Mouse (Mus musculus) lung, embryonic 16.5 days (tissue): ENCODE measurements around the gene Tars2. TPM values are rescaled to one million over a fixed set of nuclear protein-coding genes. Genes with fewer than 3 reads are reported as not detected.
A peak's percentile ranks its signal among the peaks of the same experiment; 100 is the strongest.

ENCODE experiments used
- ATAC-seq: fragments of 200-750 bp; cut with Nextera tagmentation; 2 replicates; pipeline ENCODE4 v1.8.0; 2017; ENCODE audit warnings: low read depth, mild to moderate bottlenecking, moderate library complexity
- H3K27ac ChIP-seq: fragments of 300-500 bp; sonication (generic); 2 replicates; pipeline ENCODE4 v1.5.1; 2014; ENCODE audit warnings: mild to moderate bottlenecking, control low read depth, low read length
- H3K27me3 ChIP-seq: fragments of 300-500 bp; sonication (generic); 2 replicates; pipeline ENCODE4 v1.6.1; 2014; ENCODE audit warnings: low read depth, low read length, mixed read lengths; ENCODE audit not compliant: control insufficient read depth, insufficient read depth
- H3K36me3 ChIP-seq: fragments of 300-500 bp; sonication (generic); 2 replicates; pipeline ENCODE4 v1.6.1; 2014; ENCODE audit warnings: low read length; ENCODE audit not compliant: control insufficient read depth, insufficient read depth
- H3K4me1 ChIP-seq: fragments of 300-500 bp; sonication (generic); replicated peaks from 2 replicates; pipeline ENCODE4 v1.6.1; 2014; ENCODE audit warnings: low read length, mixed read lengths; ENCODE audit not compliant: control insufficient read depth, insufficient read depth
- H3K4me2 ChIP-seq: fragments of 300-500 bp; sonication (generic); 2 replicates; pipeline ENCODE4 v1.6.1; 2014; ENCODE audit warnings: low read depth, low read length, control low read depth
- H3K4me3 ChIP-seq: fragments of 300-500 bp; sonication (generic); 2 replicates; pipeline ENCODE4 v1.5.1; 2014; ENCODE audit warnings: mild to moderate bottlenecking, low read length, control low read depth
- H3K9ac ChIP-seq: fragments of 300-500 bp; sonication (generic); 2 replicates; pipeline ENCODE4 v1.6.1; 2014; ENCODE audit warnings: low read length, control low read depth
- H3K9me3 ChIP-seq: fragments of 300-500 bp; sonication (generic); 2 replicates; pipeline ENCODE4 v1.6.1; 2016; ENCODE audit warnings: low read length; ENCODE audit not compliant: control insufficient read depth
- WGBS: fragments of 180-500 bp; shearing (Covaris S2); extraction: QIAGEN DNeasy Blood & Tissue Kit; methylation state at CpG from one replicate; pipeline ENCODE4 v1.1.7; 2014; 5-methylcytosine and 5-hydroxymethylcytosine counted together
- polyA plus RNA-seq: library from polyadenylated mRNA; unstranded; fragments of >200 nt; fragmentation: Nextera tagmentation; extraction: Ambion mirVana; gene quantifications from 2 replicates; pipeline ENCODE4 v1.2.1, GENCODE M21; 2015

Tars2 gene
- polyA plus RNA-seq, 1 experiment from 2014 or later, result 42.5 TPM

- ATAC-seq, result no peak
- Histone ChIP-seq H3K9me3 (no peaks in the 10 kb centered on the region), H3K27me3 (no peaks in the 10 kb centered on the region), H3K36me3 (no peaks in the 10 kb centered on the region), H3K4me1 (peaks cover 13% of the 10 kb centered on the region), H3K4me2 (no peak overlapping the region), H3K27ac (no peak overlapping the region), H3K4me3 (no peak overlapping the region), H3K9ac (no peak overlapping the region)
- WGBS, result 65% methylated on average over 4 of the region's 4 CpGs
Measured at GRCm38 (mm10) chr3:95704612-95705011, 55.4 kb downstream of the Tars2 start.

GRCm38 (mm10) chr3:95703276-95703675 is 56.7 kb downstream of the Tars2 start:
- Histone ChIP-seq H3K36me3 (no peaks in the 10 kb centered on the region), H3K9me3 (no peaks in the 10 kb centered on the region), H3K27me3 (no peaks in the 10 kb centered on the region), H3K27ac (no peak overlapping the region), H3K4me3 (no peak overlapping the region), H3K4me2 (no peak overlapping the region), H3K4me1 (peaks cover 13% of the 10 kb centered on the region), H3K9ac (no peak overlapping the region)
- WGBS, result 87% methylated on average over 3 of the region's 3 CpGs
- ATAC-seq, result no peak

GRCm38 (mm10) chr3:95701877-95702540 is 58.0 kb downstream of the Tars2 start:
- peak; percentile 94 for ATAC-seq
- peak overlapping the region; percentile 43 for H3K4me3 ChIP-seq
- peak overlapping the region; percentile 56 for H3K27ac ChIP-seq
- 8% methylated on average over 24 of the region's 24 CpGs for WGBS
- H3K36me3 ChIP-seq, result no peaks in the 10 kb centered on the region
- H3K4me1 ChIP-seq, result peaks cover 13% of the 10 kb centered on the region
- H3K27me3 ChIP-seq, result no peaks in the 10 kb centered on the region
- peak overlapping the region; percentile 74 for H3K9ac ChIP-seq
- no peaks in the 10 kb centered on the region for H3K9me3 ChIP-seq
- peak overlapping the region; percentile 78 for H3K4me2 ChIP-seq

GRCm38 (mm10) chr3:95701085-95701484 is 58.9 kb downstream of the Tars2 start:
- Histone ChIP-seq H3K4me1 (peaks cover 19% of the 10 kb centered on the region), H3K27me3 (no peaks in the 10 kb centered on the region), H3K4me2 (no peak overlapping the region), H3K9me3 (no peaks in the 10 kb centered on the region), H3K9ac (no peak overlapping the region), H3K36me3 (no peaks in the 10 kb centered on the region), H3K27ac (no peak overlapping the region), H3K4me3 (no peak overlapping the region)
- WGBS, result 75% methylated on average over 2 of the region's 2 CpGs
- ATAC-seq, result no peak

- no peak for ATAC-seq
- Histone ChIP-seq H3K36me3 (no peaks in the 10 kb centered on the region), H3K27me3 (no peaks in the 10 kb centered on the region), H3K4me1 (peaks cover 22% of the 10 kb centered on the region), H3K4me3 (no peak overlapping the region), H3K4me2 (no peak overlapping the region), H3K9ac (no peak overlapping the region), H3K27ac (no peak overlapping the region), H3K9me3 (no peaks in the 10 kb centered on the region)
- 54% methylated on average over 6 of the region's 6 CpGs for WGBS
Measured at GRCm38 (mm10) chr3:95700233-95700681, 59.7 kb downstream of the Tars2 start.

GRCm38 (mm10) chr3:95698286-95698685 is 61.7 kb downstream of the Tars2 start:
- Histone ChIP-seq H3K9me3 (no peaks in the 10 kb centered on the region), H3K36me3 (no peaks in the 10 kb centered on the region), H3K27ac (no peak overlapping the region), H3K9ac (no peak overlapping the region), H3K27me3 (no peaks in the 10 kb centered on the region), H3K4me2 (no peak overlapping the region), H3K4me1 (peaks cover 29% of the 10 kb centered on the region), H3K4me3 (no peak overlapping the region)
- ATAC-seq, result no peak
- WGBS, result 86% methylated on average over 4 of the region's 4 CpGs

- 0 out of 2 replicates have a peak overlapping the region, but pooled peaks have one; percentile 3 for H3K9ac ChIP-seq
Measured at GRCm38 (mm10) chr3:95696360-95696759, 63.6 kb downstream of the Tars2 start.

GRCm38 (mm10) chr3:95695796-95696195 is 64.2 kb downstream of the Tars2 start:
- H3K27ac ChIP-seq, result peak overlapping the region; percentile 55
- ATAC-seq, result no peak
- peaks cover 16% of the 10 kb centered on the region for H3K4me1 ChIP-seq
- H3K9ac ChIP-seq, result no peak overlapping the region
- no peaks in the 10 kb centered on the region for H3K36me3 ChIP-seq
- 43% methylated on average over 3 of the region's 3 CpGs for WGBS
- H3K9me3 ChIP-seq, result no peaks in the 10 kb centered on the region
- H3K4me2 ChIP-seq, result no peak overlapping the region
- H3K4me3 ChIP-seq, result no peak overlapping the region
- no peaks in the 10 kb centered on the region for H3K27me3 ChIP-seq

More at GRCm38 (mm10) chr3:95696360-95696759, 63.6 kb downstream of the Tars2 start:
- no peaks in the 10 kb centered on the region for H3K27me3 ChIP-seq
- no peak overlapping the region for H3K4me3 ChIP-seq
- H3K4me2 ChIP-seq, result no peak overlapping the region
- H3K9me3 ChIP-seq, result no peaks in the 10 kb centered on the region
- peak; percentile 69; the same call in 1 of the 2 replicates for ATAC-seq
- peak overlapping the region; percentile 55 for H3K27ac ChIP-seq
- WGBS, result 26% methylated on average over 7 of the region's 7 CpGs
- H3K4me1 ChIP-seq, result peaks cover 17% of the 10 kb centered on the region
- no peaks in the 10 kb centered on the region for H3K36me3 ChIP-seq

- H3K27me3 ChIP-seq, result no peaks in the 10 kb centered on the region
- no peaks in the 10 kb centered on the region for H3K36me3 ChIP-seq
- H3K4me2 ChIP-seq, result no peak overlapping the region
- H3K4me1 ChIP-seq, result peaks cover 21% of the 10 kb centered on the region
- H3K9ac ChIP-seq, result no peak overlapping the region
- H3K27ac ChIP-seq, result no peak overlapping the region
- H3K4me3 ChIP-seq, result no peak overlapping the region
- H3K9me3 ChIP-seq, result no peaks in the 10 kb centered on the region
- WGBS, result 80% methylated on average over 11 of the region's 11 CpGs
- ATAC-seq, result no peak
Measured at GRCm38 (mm10) chr3:95694808-95695703, 65.0 kb downstream of the Tars2 start.
